Mouse (Mus musculus) liver, embryonic 14.5 days (tissue): ENCODE measurements around the gene Ctnnbip1. TPM values are rescaled to one million over a fixed set of nuclear protein-coding genes. Genes with fewer than 3 reads are reported as not detected.

ENCODE experiments used
- ATAC-seq: fragments of 200-750 bp; cut with Nextera tagmentation; 2 replicates; pipeline ENCODE4 v1.8.0; 2017; ENCODE audit warnings: moderate number of reproducible peaks, mild to moderate bottlenecking, moderate library complexity; ENCODE audit not compliant: insufficient read depth
- DNase-seq, 3 experiments: peaks; one replicate each; pipeline ENCODE4 v3.0.0-alpha.2; 2012 to 2013; ENCODE audit warnings: low read depth in 3 of 3, low spot score in 3 of 3
- H3K27ac ChIP-seq: fragments of 300-500 bp; sonication (generic); 2 replicates; pipeline ENCODE4 v1.5.1; 2014; ENCODE audit warnings: moderate library complexity, mild to moderate bottlenecking, control low read depth, inconsistent platforms
- H3K27me3 ChIP-seq: fragments of 300-500 bp; sonication (generic); 2 replicates; pipeline ENCODE4 v1.6.1; 2014; ENCODE audit warnings: mild to moderate bottlenecking, low read length, moderate library complexity; ENCODE audit not compliant: control insufficient read depth, insufficient read depth
- H3K36me3 ChIP-seq: fragments of 300-500 bp; sonication (generic); replicated peaks from 2 replicates; pipeline ENCODE4 v1.6.1; 2014; ENCODE audit warnings: low read depth; ENCODE audit not compliant: control insufficient read depth, insufficient read depth
- H3K4me1 ChIP-seq, 2 experiments: fragments of 200-500 bp in 1 of 2; fragments of 300-500 bp in 1 of 2; sonication (generic) in 1 of 2; replicated peaks; 2 replicates each; pipeline ENCODE4 v1.6.1; 2012 to 2014; ENCODE audit warnings: antibody characterized with exemption in 1 of 2, inconsistent platforms in 1 of 2, low read length in 1 of 2; ENCODE audit not compliant: control insufficient read depth in 2 of 2, insufficient read depth in 2 of 2
- H3K4me2 ChIP-seq: fragments of 300-500 bp; sonication (generic); 2 replicates; pipeline ENCODE4 v1.6.1; 2014; ENCODE audit warnings: low read depth, mild to moderate bottlenecking, control low read depth, moderate library complexity
- H3K4me3 ChIP-seq, 2 experiments: fragments of 200-500 bp in 1 of 2; fragments of 300-500 bp in 1 of 2; sonication (generic) in 1 of 2; 2 replicates each; pipeline ENCODE4 v1.5.1; 2012 to 2014; ENCODE audit warnings: low read depth in 2 of 2, low read length in 2 of 2, mild to moderate bottlenecking in 2 of 2, control low read depth in 1 of 2, inconsistent platforms in 1 of 2, moderate library complexity in 1 of 2; ENCODE audit not compliant: insufficient read depth in 1 of 2
- H3K9ac ChIP-seq: fragments of 300-500 bp; sonication (generic); replicated peaks from 2 replicates; pipeline ENCODE4 v1.6.1; 2014; ENCODE audit warnings: mild to moderate bottlenecking, control low read depth, moderate library complexity
- H3K9me3 ChIP-seq: fragments of 300-500 bp; sonication (generic); 2 replicates; pipeline ENCODE4 v1.6.1; 2016; ENCODE audit warnings: low read length, mixed read lengths; ENCODE audit not compliant: control insufficient read depth
- CTCF ChIP-seq: IDR thresholded peaks from 2 replicates; pipeline ENCODE4 v1.5.1; 2016; ENCODE audit warnings: antibody characterized with exemption, low read depth, control low read depth
- EP300 ChIP-seq: IDR thresholded peaks from 2 replicates; pipeline ENCODE4 v1.6.1; 2016; ENCODE audit warnings: antibody characterized with exemption, low read depth
- WGBS: fragments of 180-500 bp; shearing (Covaris S2); extraction: QIAGEN DNeasy Blood & Tissue Kit; methylation state at CpG from one replicate; pipeline ENCODE4 v1.1.7; 2014; ENCODE audit not compliant: insufficient replicate concordance; 5-methylcytosine and 5-hydroxymethylcytosine counted together
- polyA plus RNA-seq, 2 experiments: library from polyadenylated mRNA; depleted of rRNA in 1 of 2; stranded (reverse) in 1 of 2; unstranded in 1 of 2; fragments of >200 nt; fragmentation: Nextera tagmentation in 1 of 2; extraction: Ambion mirVana in 1 of 2; gene quantifications; 2 replicates each; pipeline versions ENCODE4 v1.2.1 to v1.2.3; 2012 to 2014

Gene Ctnnbip1
- polyA plus RNA-seq, 2 experiments: 2.2 to 4.0 TPM

GRCm38 (mm10) chr4:149606056-149606455 is 88.0 kb downstream of the Ctnnbip1 start:
- Histone ChIP-seq H3K36me3 (no peaks in the 10 kb centered on the region), H3K4me3 (no peak overlapping the region), H3K4me1 (no peaks in the 10 kb centered on the region), H3K9ac (no peak overlapping the region), H3K4me2 (no peak overlapping the region), H3K9me3 (no peaks in the 10 kb centered on the region), H3K27ac (no peak overlapping the region), H3K27me3 (no peaks in the 10 kb centered on the region)
- DNase-seq (no peak), ATAC-seq (no peak)
- no peak for TF ChIP-seq CTCF
- no peak for TF ChIP-seq EP300
- 72% methylated on average over 18 of the region's 18 CpGs for WGBS

GRCm38 (mm10) chr4:149606766-149607358 is 88.8 kb downstream of the Ctnnbip1 start:
- WGBS: 21% methylated on average over 15 of the region's 15 CpGs
- no peak overlapping the region for H3K4me2 ChIP-seq
- no peak overlapping the region for H3K4me3 ChIP-seq
- no peaks in the 10 kb centered on the region for H3K27me3 ChIP-seq
- DNase-seq: no peak
- no peak overlapping the region for H3K27ac ChIP-seq
- H3K9me3 ChIP-seq: no peaks in the 10 kb centered on the region
- H3K36me3 ChIP-seq: no peaks in the 10 kb centered on the region
- H3K9ac ChIP-seq: no peak overlapping the region
- no peaks in the 10 kb centered on the region for H3K4me1 ChIP-seq
- TF ChIP-seq EP300 (no peak), CTCF (no peak)
- no peak for ATAC-seq

DNA sequence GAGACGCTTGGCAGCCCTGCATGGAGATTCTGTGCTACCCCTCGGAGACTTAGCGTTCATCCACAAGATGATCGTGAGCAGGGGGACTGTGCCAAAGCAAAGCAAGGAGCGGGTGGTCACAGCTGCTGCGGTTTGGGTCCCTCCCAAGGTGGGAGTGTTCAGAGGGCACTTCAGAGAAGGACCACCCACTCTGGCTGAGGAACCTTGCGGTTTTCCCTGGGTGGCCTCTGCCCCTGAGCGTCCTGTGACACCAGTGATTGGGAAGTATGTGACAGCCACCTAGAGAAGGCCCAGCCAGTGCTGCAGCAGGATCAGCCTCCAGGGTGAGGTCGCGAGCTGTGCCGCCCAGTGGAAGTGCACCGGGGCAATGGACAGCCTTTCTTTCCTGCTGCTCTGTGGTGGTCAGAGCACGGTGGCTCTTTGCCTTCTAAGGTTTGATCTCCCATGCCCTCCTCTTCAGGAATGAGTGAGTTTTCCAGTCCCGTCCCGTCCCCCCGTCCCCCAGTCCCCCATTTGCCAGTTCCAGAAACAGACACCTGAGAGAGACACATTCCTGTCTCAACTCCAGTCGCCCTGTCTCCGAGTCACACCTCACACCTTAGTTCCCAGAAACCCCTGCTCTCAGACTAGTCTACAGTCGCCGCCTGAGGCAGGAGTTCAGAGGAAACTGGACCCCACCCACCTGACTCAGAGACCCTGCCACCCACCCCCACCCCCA is 89.7 kb downstream of the Ctnnbip1 start:
- DNase-seq: no peak
- TF ChIP-seq EP300: no peak
- no peak for TF ChIP-seq CTCF
- Histone ChIP-seq H3K4me1 (no peaks in the 10 kb centered on the region), H3K9me3 (no peaks in the 10 kb centered on the region), H3K9ac (no peak overlapping the region), H3K27ac (no peak overlapping the region), H3K27me3 (no peaks in the 10 kb centered on the region), H3K4me2 (no peak overlapping the region), H3K36me3 (no peaks in the 10 kb centered on the region), H3K4me3 (no peak overlapping the region)
- WGBS: 37% methylated on average over 20 of the region's 20 CpGs
- no peak for ATAC-seq

DNA sequence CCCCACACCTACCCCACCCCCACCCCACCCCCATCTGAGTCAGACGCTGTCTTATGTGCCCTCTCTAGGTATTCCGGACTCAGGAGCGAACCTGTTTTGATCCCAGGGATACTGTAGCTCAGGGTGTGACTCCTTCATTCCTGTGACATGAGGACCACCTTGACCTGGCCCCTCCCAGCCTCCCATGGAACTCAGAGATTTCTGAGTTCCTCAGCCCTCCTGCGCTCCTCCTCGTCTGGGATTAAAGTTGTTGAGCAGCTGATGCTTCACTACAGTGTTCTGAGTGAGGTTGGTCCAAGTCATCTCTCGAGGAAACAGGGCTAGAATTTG is 90.2 kb downstream of the Ctnnbip1 start:
- TF ChIP-seq EP300 (no peak), CTCF (no peak)
- Histone ChIP-seq H3K4me1 (no peaks in the 10 kb centered on the region), H3K4me3 (no peak overlapping the region), H3K4me2 (no peak overlapping the region), H3K27ac (no peak overlapping the region), H3K9ac (no peak overlapping the region), H3K9me3 (no peaks in the 10 kb centered on the region), H3K36me3 (no peaks in the 10 kb centered on the region), H3K27me3 (no peaks in the 10 kb centered on the region)
- 69% methylated on average over 6 of the region's 6 CpGs for WGBS
- DNase-seq: no peak
- no peak for ATAC-seq

DNA sequence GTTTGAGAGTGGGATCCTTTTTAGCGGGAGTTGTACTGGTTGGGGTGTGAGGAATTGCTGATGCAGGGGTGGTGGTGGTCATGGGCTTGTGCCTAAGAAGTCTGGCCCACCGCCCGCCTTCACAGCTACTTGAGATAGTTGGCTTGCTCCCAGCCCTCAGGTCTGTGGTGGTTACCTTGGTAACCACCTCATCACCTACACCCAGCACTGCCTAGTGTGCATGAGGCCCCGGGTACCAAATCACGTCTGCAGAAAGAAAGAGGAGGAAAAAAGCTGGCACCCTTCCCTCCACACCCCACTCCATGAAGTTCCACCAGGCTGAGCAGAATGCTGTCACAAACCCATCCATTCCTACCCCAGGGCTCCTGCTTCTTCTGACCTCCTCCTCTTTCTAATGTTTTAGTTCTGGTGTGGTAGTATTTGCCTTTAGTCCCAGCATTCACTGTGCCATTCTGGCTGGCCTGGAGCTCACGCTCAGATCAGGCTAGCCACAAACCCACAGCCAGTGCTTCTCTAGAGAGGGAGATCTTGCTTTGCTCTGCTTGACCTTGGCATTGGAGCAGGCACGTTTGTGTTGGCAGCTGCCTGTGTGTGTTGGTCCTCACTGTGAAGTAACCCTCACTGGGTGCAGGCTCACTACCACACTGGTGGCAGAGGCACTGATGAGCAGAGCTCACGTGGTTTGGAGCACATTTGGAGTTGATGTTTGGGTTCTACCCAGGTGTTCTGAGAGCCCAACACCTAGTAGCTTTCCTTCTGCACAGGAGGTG is 91.4 kb downstream of the Ctnnbip1 start:
- TF ChIP-seq CTCF (no peak), EP300 (no peak)
- Histone ChIP-seq H3K27me3 (no peaks in the 10 kb centered on the region), H3K4me2 (no peak overlapping the region), H3K9me3 (no peaks in the 10 kb centered on the region), H3K27ac (no peak overlapping the region), H3K4me1 (no peaks in the 10 kb centered on the region), H3K9ac (no peak overlapping the region), H3K4me3 (no peak overlapping the region), H3K36me3 (no peaks in the 10 kb centered on the region)
- ATAC-seq (no peak), DNase-seq (no peak)
- 64% methylated on average over 8 of the region's 8 CpGs for WGBS
